Mouse (Mus musculus): ENCODE measurements around the gene Gm47985.
"Not testable (repeated sequence)": the region's sequence is repeated elsewhere in the genome, so short reads cannot be mapped to it uniquely, and the experiment has no call there.

The Gm47985 gene

GRCm38 (mm10) chr1:151177030-151177936 lies 5.1 kb upstream of the Gm47985 start:
- DNase-seq (ENCODE audit: low read depth, low spot score): peak; percentile 93

DNA sequence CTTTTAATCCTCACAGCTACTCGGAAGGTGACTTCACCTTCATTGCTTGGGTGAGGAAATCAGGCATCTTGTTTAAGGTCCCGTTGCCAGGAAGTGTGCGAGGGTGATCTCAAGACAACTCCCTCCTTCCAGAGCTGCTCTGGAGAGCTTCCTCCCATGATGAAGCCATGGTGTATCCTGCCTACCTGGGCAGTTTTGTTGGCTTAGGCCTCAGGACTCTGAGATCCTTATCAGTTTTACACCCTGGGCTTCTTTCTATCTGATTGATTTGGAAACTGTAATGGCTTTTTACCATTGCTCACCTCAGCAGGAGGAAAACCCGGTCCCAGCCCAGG lies 4.4 kb upstream of the Gm47985 start:
- no peak for DNase-seq (ENCODE audit: low read depth, low spot score)

DNA sequence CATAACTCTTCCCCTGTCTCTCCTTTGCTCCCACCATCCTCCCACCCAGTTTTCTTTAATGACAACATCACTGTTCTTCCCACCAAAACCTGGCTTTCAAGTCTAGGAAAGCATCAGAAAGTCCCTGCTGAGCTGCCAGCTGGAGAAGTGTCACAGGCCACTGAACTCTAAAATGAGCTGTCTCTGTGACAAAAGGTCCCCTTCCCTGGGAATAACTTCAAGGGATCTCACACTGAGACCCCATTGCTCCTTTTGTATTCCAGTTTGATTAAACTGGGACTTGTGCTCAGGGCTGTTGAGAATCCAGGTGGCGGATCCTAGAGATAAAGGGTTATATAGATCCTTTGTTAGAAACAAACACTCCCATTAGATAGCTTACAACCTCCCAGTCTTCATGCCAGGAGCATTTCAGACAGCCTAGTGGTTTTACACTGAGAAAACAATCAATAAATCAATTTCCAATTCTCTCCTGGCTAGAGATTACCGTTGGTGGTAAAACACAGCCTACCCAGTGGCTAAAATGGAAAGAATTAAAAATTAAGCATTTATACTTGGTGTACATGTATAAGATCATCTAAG lies 3.7 kb upstream of the Gm47985 start:
- peak; percentile 84 for DNase-seq (ENCODE audit: low read depth, low spot score)

DNA sequence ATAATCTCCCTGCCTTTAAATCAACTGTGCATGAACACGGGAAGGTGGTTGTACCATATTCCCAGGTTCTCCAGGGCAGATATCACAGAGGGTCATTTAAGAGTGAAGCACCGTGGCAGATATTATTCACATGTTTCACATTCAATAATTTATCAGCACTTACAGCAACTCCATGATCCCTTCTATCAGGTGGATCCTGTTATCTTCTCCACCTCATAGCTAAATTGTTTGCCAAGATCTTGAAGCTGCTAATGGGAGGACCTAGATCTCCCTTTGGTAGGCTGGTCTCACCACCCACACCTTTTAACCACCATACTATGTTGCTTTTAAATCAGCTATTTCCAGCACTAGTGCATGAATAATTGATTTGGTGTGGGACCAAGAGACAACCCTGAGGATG lies 2.2 kb upstream of the Gm47985 start:
- no peak for DNase-seq (ENCODE audit: low read depth, low spot score)

- DNase-seq (ENCODE audit: low read depth, low spot score): not testable (repeated sequence)
Observed at GRCm38 (mm10) chr1:151186186-151186585, 3.8 kb downstream of the Gm47985 start.

DNA sequence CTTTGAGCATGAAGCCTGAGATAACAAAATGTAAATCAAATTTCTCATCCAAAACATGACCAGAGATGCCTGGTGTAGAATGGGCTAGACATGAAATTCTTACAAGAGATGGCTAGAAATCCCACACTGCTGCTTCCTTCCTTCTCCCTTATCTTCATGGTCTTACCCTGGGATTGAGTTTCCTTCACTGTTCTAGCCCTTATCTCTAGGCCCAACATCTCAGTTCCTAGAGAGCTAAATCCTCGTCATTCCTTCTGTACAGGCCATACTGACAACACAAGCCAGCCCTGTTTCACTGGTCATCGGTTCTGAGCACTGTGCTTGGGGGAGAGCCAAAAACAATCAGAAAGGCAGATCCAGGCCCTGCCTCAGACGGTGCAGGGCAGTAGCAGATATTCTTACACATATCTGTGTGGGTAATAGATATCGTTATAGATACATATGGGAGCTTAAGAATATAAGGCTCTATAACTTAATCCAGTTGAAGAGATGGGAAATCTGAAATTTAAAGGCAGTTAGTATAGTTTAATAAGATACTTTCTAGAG lies 4.6 kb downstream of the Gm47985 start:
- DNase-seq (ENCODE audit: low read depth, low spot score): not testable (repeated sequence)

DNA sequence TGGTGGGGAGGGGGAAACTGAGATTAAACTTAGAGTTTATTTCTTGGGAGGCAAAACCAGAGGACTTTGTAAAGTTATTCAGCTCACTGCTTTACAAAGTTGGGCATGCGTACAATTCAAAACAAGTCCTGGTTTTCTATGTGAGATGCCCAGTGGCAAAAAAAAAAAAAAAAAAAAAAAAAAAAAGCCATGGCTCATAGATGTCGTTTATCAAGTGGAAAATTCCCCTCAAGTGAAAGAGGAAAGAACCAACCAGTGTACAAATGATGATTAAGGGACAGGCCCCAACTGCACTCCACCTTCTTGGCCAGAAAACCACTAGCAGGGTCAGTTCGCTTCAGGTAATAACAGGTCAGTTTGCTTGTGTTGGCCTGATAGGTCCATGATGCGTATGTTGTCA lies 6.1 kb downstream of the Gm47985 start:
- no peak for DNase-seq (ENCODE audit: low read depth, low spot score)

- not testable (repeated sequence) for DNase-seq (ENCODE audit: low read depth, low spot score)
Observed at GRCm38 (mm10) chr1:151192075-151192474, 9.7 kb downstream of the Gm47985 start, which contains the start of gene Gm8947. Gm8947 (plus strand) TSS chr1:151192376.

DNA sequence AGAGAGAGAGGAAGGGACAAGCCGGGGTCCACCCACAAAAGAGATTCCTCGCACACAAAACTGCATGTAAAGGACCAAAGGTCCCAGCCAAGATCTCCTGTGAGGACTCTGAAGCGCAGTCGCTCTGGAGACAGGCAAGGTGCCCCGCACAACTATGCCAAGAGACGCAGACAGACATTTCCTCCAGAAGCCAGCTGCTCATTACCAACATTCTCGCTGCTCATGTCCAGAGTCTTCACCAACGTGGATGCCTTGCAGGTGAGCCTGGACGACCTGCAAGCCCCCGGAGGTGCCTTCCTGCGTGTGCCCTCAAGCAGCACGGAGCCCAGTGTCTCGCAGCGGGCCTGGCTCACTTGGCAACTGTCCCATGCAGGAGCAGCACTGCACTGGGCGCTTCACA lies 10.4 kb downstream of the Gm47985 start:
- not testable (repeated sequence) for DNase-seq (ENCODE audit: low read depth, low spot score)

DNA sequence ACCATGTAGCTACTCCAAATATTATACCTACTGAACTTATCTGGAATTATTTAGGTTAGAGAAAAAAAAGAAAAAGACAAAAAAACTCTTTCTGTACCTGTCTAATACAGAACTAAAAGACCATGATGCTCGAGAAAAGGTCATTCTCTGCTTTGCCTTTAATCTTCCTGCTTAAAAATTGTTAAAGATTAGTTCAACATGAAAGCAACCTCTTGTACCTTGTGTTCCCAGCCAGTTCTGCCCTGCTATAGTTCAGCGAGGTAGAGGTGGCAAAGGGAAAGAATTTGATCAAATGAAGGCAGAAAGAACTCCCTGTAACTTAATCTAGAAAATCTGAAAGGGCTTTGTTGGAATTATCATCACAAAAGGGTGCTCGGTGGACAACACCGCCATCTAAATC lies 13.6 kb downstream of the Gm47985 start:
- DNase-seq (ENCODE audit: low read depth, low spot score): not testable (repeated sequence)

DNA sequence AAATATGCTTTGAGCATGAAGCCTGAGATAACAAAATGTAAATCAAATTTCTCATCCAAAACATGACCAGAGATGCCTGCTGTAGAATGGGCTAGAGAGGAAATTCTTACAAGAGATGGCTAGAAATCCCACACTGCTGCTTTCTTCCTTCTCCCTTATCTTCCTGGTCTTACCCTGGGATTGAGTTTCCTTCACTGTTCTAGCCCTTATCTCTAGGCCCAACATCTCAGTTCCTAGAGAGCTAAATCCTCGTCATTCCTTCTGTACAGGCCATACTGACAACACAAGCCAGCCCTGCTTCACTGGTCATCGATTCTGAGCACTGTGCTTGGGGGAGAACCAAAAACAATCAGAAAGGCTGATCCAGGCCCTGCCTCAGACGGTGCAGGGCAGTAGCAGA lies 14.4 kb downstream of the Gm47985 start:
- DNase-seq (ENCODE audit: low read depth, low spot score): not testable (repeated sequence)

DNA sequence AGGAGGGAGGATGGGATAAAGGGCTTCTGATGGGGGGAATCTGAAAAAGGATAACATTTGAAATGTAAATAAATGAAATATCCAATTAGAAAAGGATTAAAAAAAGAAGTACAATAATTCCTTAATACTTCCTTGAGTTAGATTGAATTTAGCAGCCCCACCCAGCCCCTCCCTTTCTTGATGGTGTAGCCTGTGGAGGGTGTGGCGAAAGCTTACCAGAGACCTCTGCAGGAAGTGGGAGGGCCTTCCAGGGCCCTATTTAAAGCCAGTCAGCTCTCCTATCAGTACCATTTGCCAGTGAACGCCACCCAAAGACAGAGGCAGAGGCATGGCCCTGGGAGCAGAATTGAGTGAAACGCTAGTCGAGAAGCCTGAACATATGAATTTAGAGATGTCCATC lies 15.8 kb downstream of the Gm47985 start, which contains the start of gene Gm47995:
Gene Gm47995 (plus strand): TSS at position 329 of the 400 bp plus-strand sequence.
- DNase-seq (ENCODE audit: low read depth, low spot score): not testable (repeated sequence)

DNA sequence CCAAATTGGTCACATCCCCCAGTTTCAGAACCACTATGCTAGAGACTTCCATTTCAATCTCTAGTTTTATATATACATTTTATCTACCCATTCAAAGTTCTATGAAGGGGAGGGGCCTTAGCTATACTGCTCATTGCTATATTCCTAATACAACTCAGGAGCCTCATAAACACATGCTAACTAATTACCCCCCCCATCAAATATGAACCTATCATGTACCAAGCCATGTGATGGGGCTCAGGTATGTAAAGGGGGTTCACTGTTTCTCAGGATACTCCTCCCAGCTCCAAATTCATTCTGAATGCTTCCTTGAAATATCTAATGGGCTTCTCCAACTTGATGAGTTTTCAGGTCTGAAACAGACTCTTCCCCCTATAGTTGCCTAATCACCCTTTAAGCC lies 18.3 kb downstream of the Gm47985 start:
- not testable (repeated sequence) for DNase-seq (ENCODE audit: low read depth, low spot score)

DNA sequence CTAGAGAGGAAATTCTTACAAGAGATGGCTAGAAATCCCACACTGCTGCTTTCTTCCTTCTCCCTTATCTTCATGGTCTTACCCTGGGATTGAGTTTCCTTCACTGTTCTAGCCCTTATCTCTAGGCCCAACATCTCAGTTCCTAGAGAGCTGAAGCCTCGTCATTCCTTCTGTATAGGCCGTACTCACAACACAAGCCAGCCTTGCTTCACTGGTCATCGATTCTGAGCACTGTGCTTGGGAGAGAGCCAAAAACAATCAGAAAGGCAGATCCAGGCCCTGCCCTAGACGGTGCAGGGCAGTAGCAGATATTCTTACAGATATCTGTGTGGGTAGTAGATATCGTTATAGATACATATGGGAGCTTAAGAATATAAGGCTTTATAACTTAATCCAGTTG lies 20.4 kb downstream of the Gm47985 start:
- not testable (repeated sequence) for DNase-seq (ENCODE audit: low read depth, low spot score)

DNA sequence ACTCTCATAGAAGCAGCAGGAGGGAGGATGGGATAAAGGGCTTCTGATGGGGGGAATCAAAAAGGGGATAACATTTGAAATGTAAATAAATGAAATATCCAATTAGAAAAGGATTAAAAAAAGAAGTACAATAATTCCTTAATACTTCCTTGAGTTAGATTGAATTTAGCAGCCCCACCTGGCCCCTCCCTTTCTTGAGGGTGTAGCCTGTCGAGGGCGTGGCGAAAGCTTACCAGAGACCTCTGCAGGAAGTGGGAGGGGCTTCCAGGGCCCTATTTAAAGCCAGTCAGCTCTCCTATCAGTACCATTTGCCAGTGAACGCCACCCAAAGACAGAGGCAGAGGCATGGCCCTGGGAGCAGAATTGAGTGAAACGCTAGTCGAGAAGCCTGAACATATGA lies 21.5 kb downstream of the Gm47985 start, which contains the start of gene 3110040M04Rik:
Gene 3110040M04Rik (plus strand): TSS at position 304 of the 400 bp plus-strand sequence.
- not testable (repeated sequence) for DNase-seq (ENCODE audit: low read depth, low spot score)

- DNase-seq (ENCODE audit: low read depth, low spot score): not testable (repeated sequence)
Observed at GRCm38 (mm10) chr1:151208493-151208892, 26.2 kb downstream of the Gm47985 start.

GRCm38 (mm10) chr1:151208944-151209343 lies 26.6 kb downstream of the Gm47985 start:
- DNase-seq (ENCODE audit: low read depth, low spot score): not testable (repeated sequence)

- not testable (repeated sequence) for DNase-seq (ENCODE audit: low read depth, low spot score)
Observed at GRCm38 (mm10) chr1:151209824-151210355, 27.6 kb downstream of the Gm47985 start, which contains the start of gene Gm47996. Gm47996 (plus strand) TSS chr1:151210131.

DNA sequence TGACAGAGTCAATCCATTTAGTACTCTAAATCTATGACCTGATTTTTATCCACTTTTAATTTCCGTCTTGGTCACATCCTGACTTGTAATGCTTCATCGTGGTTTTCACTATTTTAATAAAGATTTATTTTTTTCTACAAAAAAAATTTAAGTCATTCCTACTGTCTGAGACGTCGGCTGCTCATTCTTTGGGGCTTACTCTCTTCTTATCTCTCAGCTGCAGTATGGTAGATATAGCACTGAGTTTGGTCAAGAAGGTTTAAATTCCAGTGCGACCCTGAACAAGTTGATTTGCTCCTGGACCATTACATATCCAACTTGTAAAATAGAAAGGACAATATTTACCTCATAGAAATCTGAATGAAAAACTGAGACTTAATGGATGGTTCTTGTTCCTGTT lies 29.3 kb downstream of the Gm47985 start:
- DNase-seq (ENCODE audit: low read depth, low spot score): not testable (repeated sequence)

GRCm38 (mm10) chr1:151214862-151215261 lies 32.5 kb downstream of the Gm47985 start:
- DNase-seq (ENCODE audit: low read depth, low spot score): no peak

GRCm38 (mm10) chr1:151215985-151216384 lies 33.6 kb downstream of the Gm47985 start:
- no peak for DNase-seq (ENCODE audit: low read depth, low spot score)

- no peak for DNase-seq (ENCODE audit: low read depth, low spot score)
Observed at GRCm38 (mm10) chr1:151216417-151216816, 34.1 kb downstream of the Gm47985 start.

Measured in ZHBTc4 (cell line).